Mouse (Mus musculus) hindbrain, embryonic 12.5 days (tissue): ENCODE measurements around the gene Grip1. TPM values are rescaled to one million over a fixed set of nuclear protein-coding genes. Genes with fewer than 3 reads are reported as not detected.
A peak's percentile ranks its signal among the peaks of the same experiment; 100 is the strongest.

Experiments
- ATAC-seq: fragments of 200-750 bp; cut with Nextera tagmentation; 2 replicates; pipeline ENCODE4 v1.8.0; 2017; ENCODE audit warnings: moderate TSS enrichment; ENCODE audit not compliant: low FRiP score
- H3K27ac ChIP-seq: fragments of 300-500 bp; sonication (generic); 2 replicates; pipeline ENCODE4 v1.5.1; 2016; ENCODE audit warnings: mild to moderate bottlenecking
- H3K27me3 ChIP-seq: fragments of 300-500 bp; sonication (generic); 2 replicates; pipeline ENCODE4 v1.6.1; 2016; ENCODE audit warnings: mild to moderate bottlenecking
- H3K36me3 ChIP-seq: fragments of 300-500 bp; sonication (generic); 2 replicates; pipeline ENCODE4 v1.6.1; 2016; ENCODE audit warnings: mild to moderate bottlenecking
- H3K4me1 ChIP-seq: fragments of 300-500 bp; sonication (generic); 2 replicates; pipeline ENCODE4 v1.6.1; 2016
- H3K4me2 ChIP-seq: fragments of 300-500 bp; sonication (generic); replicated peaks from 2 replicates; pipeline ENCODE4 v1.6.1; 2016; ENCODE audit warnings: mild to moderate bottlenecking
- H3K4me3 ChIP-seq: fragments of 300-500 bp; sonication (generic); 2 replicates; pipeline ENCODE4 v1.5.1; 2016; ENCODE audit warnings: mild to moderate bottlenecking
- H3K9ac ChIP-seq: fragments of 300-500 bp; sonication (generic); 2 replicates; pipeline ENCODE4 v1.6.1; 2016; ENCODE audit warnings: mild to moderate bottlenecking, moderate library complexity
- H3K9me3 ChIP-seq: fragments of 300-500 bp; sonication (generic); replicated peaks from 2 replicates; pipeline ENCODE4 v1.6.1; 2016; ENCODE audit warnings: mild to moderate bottlenecking
- WGBS: fragments of 180-500 bp; shearing (Covaris S2); methylation state at CpG from one replicate; pipeline ENCODE4 v1.1.7; 2016; 5-methylcytosine and 5-hydroxymethylcytosine counted together
- polyA plus RNA-seq: library from polyadenylated mRNA; unstranded; fragments of >200 nt; fragmentation: Nextera tagmentation; extraction: Ambion mirVana; gene quantifications from 2 replicates; pipeline ENCODE4 v1.2.1, GENCODE M21; 2016

Grip1 gene
- polyA plus RNA-seq, 1 experiment from 2014 or later: 15.7 TPM

DNA sequence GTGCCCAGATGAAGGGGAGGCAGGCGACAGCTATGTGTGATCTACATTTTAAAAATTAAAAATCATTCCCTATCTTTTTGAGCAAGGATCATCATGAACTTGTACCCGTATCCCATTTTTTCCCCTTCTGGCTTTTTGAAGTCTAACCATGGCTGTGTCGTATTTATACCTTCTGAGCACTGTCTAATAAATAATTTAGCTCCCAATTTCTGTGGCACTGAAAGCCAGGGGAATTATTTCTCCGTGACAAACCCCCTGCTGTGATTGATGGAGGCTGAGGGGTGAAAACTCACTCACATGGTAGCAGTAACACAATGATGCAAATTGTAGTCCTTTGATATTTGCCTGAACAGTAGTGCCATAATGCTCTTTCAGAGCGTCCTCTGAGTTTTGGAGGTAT is 239.8 kb downstream of the Grip1 start:
- peak overlapping the region; percentile 48 for H3K4me3 ChIP-seq
- H3K9me3 ChIP-seq: no peaks in the 10 kb centered on the region
- H3K9ac ChIP-seq: 0 out of 2 replicates have a peak overlapping the region, but pooled peaks have one; percentile 62
- H3K27ac ChIP-seq: no peak overlapping the region
- H3K36me3 ChIP-seq: no peaks in the 10 kb centered on the region
- peaks cover 34% of the 10 kb centered on the region for H3K4me1 ChIP-seq
- WGBS: 36% methylated on average over 5 of the region's 5 CpGs
- ATAC-seq: no peak
- peak overlapping the region; percentile 85 for H3K4me2 ChIP-seq
- no peaks in the 10 kb centered on the region for H3K27me3 ChIP-seq

- Histone ChIP-seq H3K4me3 (no peak overlapping the region), H3K9me3 (no peaks in the 10 kb centered on the region), H3K4me1 (peaks cover 15% of the 10 kb centered on the region), H3K9ac (no peak overlapping the region), H3K27ac (no peak overlapping the region), H3K4me2 (no peak overlapping the region), H3K27me3 (no peaks in the 10 kb centered on the region), H3K36me3 (no peaks in the 10 kb centered on the region)
- 66% methylated on average over 9 of the region's 9 CpGs for WGBS
- ATAC-seq: no peak
Measured at GRCm38 (mm10) chr10:119697257-119697798, 243.7 kb downstream of the Grip1 start.

- no peaks in the 10 kb centered on the region for H3K27me3 ChIP-seq
- no peaks in the 10 kb centered on the region for H3K9me3 ChIP-seq
- no peak overlapping the region for H3K9ac ChIP-seq
- H3K4me1 ChIP-seq: no peaks in the 10 kb centered on the region
- no peaks in the 10 kb centered on the region for H3K36me3 ChIP-seq
- 62% methylated on average over 4 of the region's 4 CpGs for WGBS
- H3K4me2 ChIP-seq: no peak overlapping the region
- ATAC-seq: no peak
- H3K27ac ChIP-seq: no peak overlapping the region
- no peak overlapping the region for H3K4me3 ChIP-seq
Measured at GRCm38 (mm10) chr10:119705348-119705747, 251.7 kb downstream of the Grip1 start.

DNA sequence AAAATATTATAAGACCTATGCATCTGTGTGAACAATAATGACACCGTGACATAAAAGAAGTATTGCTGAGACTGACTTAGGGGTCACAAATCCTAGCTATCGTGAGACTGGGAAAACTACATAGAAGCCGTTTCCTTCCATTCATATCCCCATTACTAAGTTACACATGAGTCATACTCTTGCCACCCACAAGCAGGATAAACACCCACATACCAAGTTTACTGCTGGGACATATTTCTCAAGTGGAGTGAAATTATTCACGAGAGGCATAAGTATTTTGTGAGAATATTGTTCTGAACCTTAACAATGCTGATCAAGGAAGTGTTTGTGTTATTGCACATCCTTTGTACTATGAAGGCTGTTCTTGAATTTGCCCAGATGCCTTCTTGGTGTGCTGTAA is 252.7 kb downstream of the Grip1 start:
- Histone ChIP-seq H3K27ac (no peak overlapping the region), H3K9me3 (no peaks in the 10 kb centered on the region), H3K4me2 (no peak overlapping the region), H3K27me3 (no peaks in the 10 kb centered on the region), H3K36me3 (no peaks in the 10 kb centered on the region), H3K4me3 (no peak overlapping the region), H3K4me1 (no peaks in the 10 kb centered on the region), H3K9ac (no peak overlapping the region)
- 90% methylated on average over 4 of the region's 4 CpGs for WGBS
- ATAC-seq: no peak

GRCm38 (mm10) chr10:119706983-119707382 is 253.4 kb downstream of the Grip1 start:
- Histone ChIP-seq H3K4me3 (no peak overlapping the region), H3K27me3 (no peaks in the 10 kb centered on the region), H3K9me3 (no peaks in the 10 kb centered on the region), H3K36me3 (no peaks in the 10 kb centered on the region), H3K9ac (no peak overlapping the region), H3K27ac (no peak overlapping the region), H3K4me2 (no peak overlapping the region), H3K4me1 (0 out of 2 replicates have a peak, but pooled peaks cover 1% of the 10 kb centered on the region)
- no peak for ATAC-seq
- WGBS: 94% methylated on average over 10 of the region's 10 CpGs

GRCm38 (mm10) chr10:119721887-119722286 is 268.3 kb downstream of the Grip1 start:
- no peak overlapping the region for H3K27ac ChIP-seq
- WGBS: 68% methylated on average over 3 of the region's 3 CpGs
- ATAC-seq: no peak
- H3K9ac ChIP-seq: no peak overlapping the region
- peaks cover 34% of the 10 kb centered on the region for H3K4me1 ChIP-seq
- H3K4me2 ChIP-seq: no peak overlapping the region
- H3K4me3 ChIP-seq: no peak overlapping the region
- H3K36me3 ChIP-seq: no peaks in the 10 kb centered on the region
- no peaks in the 10 kb centered on the region for H3K27me3 ChIP-seq
- no peaks in the 10 kb centered on the region for H3K9me3 ChIP-seq

DNA sequence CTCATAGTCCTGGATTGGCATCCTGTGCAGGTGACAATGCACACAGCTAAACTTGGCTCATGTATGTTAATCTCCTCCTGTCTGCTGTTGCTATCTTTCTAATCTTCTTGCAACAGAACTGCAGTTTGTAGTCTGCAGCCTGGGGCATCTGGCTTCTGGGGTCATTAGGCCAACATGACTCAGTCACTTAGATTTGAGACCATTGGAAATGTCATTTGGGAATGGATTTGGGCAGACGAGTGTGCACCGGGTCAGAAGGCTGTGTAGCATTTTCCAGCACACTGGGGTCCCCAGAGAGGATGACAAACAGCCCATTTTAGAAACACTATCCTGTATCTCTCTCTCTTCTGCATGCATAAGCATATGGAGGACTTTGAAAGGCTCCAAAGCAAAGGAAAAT is 268.8 kb downstream of the Grip1 start:
- no peak for ATAC-seq

GRCm38 (mm10) chr10:119723671-119724070 is 270.0 kb downstream of the Grip1 start:
- no peak overlapping the region for H3K9ac ChIP-seq
- H3K36me3 ChIP-seq: no peaks in the 10 kb centered on the region
- H3K4me1 ChIP-seq: peaks cover 38% of the 10 kb centered on the region
- no peak for ATAC-seq
- no peaks in the 10 kb centered on the region for H3K27me3 ChIP-seq
- H3K4me2 ChIP-seq: no peak overlapping the region
- WGBS: 70% methylated on average over 9 of the region's 9 CpGs
- H3K27ac ChIP-seq: peak overlapping the region; percentile 44; the same call in 1 of the 2 replicates
- H3K9me3 ChIP-seq: no peaks in the 10 kb centered on the region
- no peak overlapping the region for H3K4me3 ChIP-seq

More for the DNA sequence above, 268.8 kb downstream of the Grip1 start:
- H3K9ac ChIP-seq: no peak overlapping the region
- no peaks in the 10 kb centered on the region for H3K9me3 ChIP-seq
- no peaks in the 10 kb centered on the region for H3K36me3 ChIP-seq
- H3K4me2 ChIP-seq: no peak overlapping the region
- H3K4me1 ChIP-seq: peaks cover 34% of the 10 kb centered on the region
- 40% methylated on average over 2 of the region's 2 CpGs for WGBS
- no peak overlapping the region for H3K27ac ChIP-seq
- H3K4me3 ChIP-seq: no peak overlapping the region
- no peaks in the 10 kb centered on the region for H3K27me3 ChIP-seq

GRCm38 (mm10) chr10:119725363-119725762 is 271.7 kb downstream of the Grip1 start:
- Histone ChIP-seq H3K36me3 (no peaks in the 10 kb centered on the region), H3K27ac (peak overlapping the region; percentile 35; the same call in 1 of the 2 replicates), H3K4me2 (no peak overlapping the region), H3K9ac (no peak overlapping the region), H3K27me3 (no peaks in the 10 kb centered on the region), H3K9me3 (no peaks in the 10 kb centered on the region), H3K4me3 (no peak overlapping the region), H3K4me1 (peaks cover 43% of the 10 kb centered on the region)
- peak; percentile 44; the same call in 1 of the 2 replicates for ATAC-seq
- WGBS: 55% methylated on average over 5 of the region's 5 CpGs

DNA sequence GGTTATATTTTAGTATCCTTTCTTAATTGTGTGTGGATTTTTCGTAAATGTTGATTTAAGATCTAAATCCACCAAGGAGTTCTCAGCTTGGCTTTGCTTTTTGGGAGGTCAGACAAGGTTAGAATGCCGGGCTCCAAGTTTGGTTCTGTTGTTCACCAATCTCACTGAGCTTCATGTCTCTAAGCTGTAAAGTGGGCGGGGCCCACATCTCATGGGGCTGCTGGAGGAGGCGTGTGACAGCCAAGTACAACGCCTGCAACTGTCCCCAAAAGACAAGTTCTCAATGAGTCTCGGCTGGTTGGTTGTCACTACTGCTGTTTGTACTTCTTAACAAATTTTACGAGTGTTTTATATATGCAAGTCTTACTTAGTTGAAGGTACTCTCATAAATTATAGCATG is 272.3 kb downstream of the Grip1 start:
- Histone ChIP-seq H3K9me3 (no peaks in the 10 kb centered on the region), H3K36me3 (no peaks in the 10 kb centered on the region), H3K27me3 (no peaks in the 10 kb centered on the region), H3K4me3 (no peak overlapping the region), H3K9ac (no peak overlapping the region), H3K4me2 (no peak overlapping the region), H3K27ac (no peak overlapping the region), H3K4me1 (peaks cover 43% of the 10 kb centered on the region)
- ATAC-seq: no peak
- WGBS: 77% methylated on average over 7 of the region's 7 CpGs

- Histone ChIP-seq H3K36me3 (no peaks in the 10 kb centered on the region), H3K4me3 (no peak overlapping the region), H3K9me3 (no peaks in the 10 kb centered on the region), H3K9ac (no peak overlapping the region), H3K4me1 (peaks cover 41% of the 10 kb centered on the region), H3K27ac (no peak overlapping the region), H3K27me3 (no peaks in the 10 kb centered on the region), H3K4me2 (no peak overlapping the region)
- ATAC-seq: no peak
- WGBS: 86% methylated on average over 6 of the region's 6 CpGs
Measured at GRCm38 (mm10) chr10:119726921-119727320, 273.3 kb downstream of the Grip1 start.

GRCm38 (mm10) chr10:119730206-119730605 is 276.6 kb downstream of the Grip1 start:
- no peak for ATAC-seq
- H3K4me2 ChIP-seq: no peak overlapping the region
- no peaks in the 10 kb centered on the region for H3K27me3 ChIP-seq
- peaks cover 18% of the 10 kb centered on the region for H3K4me1 ChIP-seq
- H3K9me3 ChIP-seq: no peaks in the 10 kb centered on the region
- no peak overlapping the region; the same call in 1 of the 2 replicates for H3K27ac ChIP-seq
- 77% methylated on average over 5 of the region's 5 CpGs for WGBS
- H3K36me3 ChIP-seq: no peaks in the 10 kb centered on the region; the same call in 1 of the 2 replicates
- no peak overlapping the region for H3K9ac ChIP-seq
- H3K4me3 ChIP-seq: no peak overlapping the region
